Mouse (Mus musculus) testis, postnatal 10 days (tissue): ENCODE results near the gene Prnp.

Source experiments
- DNase-seq: peaks from one replicate; pipeline ENCODE4 v3.0.0; 2021; ENCODE audit warnings: low spot score

Prnp gene

DNA sequence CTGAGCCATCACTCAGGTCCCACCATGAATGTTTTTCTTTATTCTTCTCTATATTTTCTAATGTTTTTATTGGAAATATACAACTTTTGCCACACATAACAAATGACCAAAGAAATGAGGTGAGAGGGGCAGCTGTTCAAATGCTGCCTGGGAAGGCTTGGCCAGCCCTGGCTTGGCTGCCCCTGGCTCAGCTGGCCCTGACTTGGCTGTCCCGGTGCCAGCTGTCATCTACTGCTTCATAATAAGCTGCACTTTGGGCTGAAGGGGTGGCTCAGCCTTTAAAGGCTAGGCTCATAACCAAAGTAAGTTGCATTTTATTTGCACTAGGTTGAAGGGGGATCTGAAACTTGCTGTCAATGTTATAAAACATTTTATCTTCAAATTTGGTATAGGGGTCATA is 2.9 kb upstream of the Prnp start:
- DNase-seq: no peak

DNA sequence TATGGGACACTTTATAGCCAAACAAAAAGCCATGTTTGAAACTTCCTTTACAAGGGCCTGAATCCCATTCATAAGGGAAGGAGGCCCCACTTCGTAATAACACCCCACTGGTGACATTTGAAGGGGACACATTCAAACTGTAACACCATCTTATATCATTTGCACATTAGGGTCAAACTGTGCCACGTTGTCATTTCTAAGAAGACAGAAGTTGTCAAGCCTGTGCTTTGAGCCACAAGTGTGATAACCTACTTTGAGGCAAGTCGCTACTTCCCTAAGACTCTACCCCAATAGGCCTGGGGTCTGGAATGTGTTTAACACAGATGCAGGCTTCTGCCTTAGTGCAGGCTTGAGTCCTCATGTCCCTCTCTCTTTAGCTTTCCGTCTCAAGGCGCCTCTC is 2.4 kb upstream of the Prnp start:
- no peak for DNase-seq

DNA sequence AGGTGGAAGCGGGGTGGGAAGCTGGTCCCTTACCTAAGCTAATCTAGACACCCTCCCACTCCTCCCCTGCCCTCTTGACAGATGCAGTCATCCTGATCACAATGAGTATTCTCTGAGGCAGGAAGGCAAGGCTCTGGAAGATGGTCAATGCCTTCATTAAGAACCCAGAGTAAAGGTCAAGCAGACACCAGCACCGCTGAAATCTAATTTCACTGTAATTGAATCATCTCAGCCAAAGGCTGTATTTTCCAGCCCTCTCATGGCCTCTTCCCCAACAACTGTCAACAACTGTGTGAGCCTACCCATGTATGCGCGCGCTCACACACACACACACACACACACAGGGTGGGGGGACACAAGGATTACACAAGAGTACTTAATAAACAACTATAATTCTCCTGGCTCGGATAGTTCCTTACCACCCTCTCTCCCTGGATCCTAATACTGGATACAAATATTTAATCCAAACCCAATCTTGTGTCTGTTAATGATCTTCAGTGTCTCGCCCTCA is 1.3 kb upstream of the Prnp start:
- no peak for DNase-seq

DNA sequence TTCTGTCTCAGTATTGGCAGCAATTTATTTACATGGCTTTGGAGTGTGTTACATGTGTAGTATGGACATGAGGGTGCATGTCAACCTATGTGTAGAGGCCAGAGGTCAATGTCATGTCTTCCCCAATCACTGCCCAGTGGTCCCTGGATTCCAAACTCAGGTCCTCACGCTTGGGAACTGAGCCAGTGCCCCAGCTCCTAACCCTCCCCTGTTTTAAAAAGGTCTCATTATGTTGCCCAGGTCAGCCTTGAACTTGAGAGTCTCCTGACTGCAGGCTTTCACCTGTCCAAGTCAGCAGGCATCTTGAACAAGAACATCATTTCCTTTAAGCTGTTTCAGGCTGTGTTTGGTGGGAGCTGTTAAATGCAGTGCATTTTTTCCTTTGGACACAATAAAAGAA is 822 bp upstream of the Prnp start:
- no peak for DNase-seq

DNA sequence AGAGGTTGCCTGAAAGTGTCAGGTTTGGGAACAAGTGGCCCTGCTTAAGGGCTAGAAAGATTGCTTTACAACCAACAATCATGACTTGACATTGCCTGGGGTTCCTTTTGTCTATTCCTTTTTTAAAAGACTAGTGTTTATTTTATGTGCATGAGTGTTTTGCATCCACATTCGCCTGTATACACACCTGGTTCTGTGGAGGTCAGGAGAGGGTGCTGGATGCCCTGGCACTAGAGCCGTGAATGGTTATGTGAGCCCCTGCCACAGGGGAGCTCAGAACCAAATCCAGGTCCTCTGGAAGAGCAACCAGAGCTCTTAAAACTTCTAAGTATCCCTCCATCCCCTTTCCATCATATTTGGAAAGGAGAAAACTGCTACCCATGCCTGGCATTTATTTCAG is 1.1 kb downstream of the Prnp start:
- DNase-seq: no peak

DNA sequence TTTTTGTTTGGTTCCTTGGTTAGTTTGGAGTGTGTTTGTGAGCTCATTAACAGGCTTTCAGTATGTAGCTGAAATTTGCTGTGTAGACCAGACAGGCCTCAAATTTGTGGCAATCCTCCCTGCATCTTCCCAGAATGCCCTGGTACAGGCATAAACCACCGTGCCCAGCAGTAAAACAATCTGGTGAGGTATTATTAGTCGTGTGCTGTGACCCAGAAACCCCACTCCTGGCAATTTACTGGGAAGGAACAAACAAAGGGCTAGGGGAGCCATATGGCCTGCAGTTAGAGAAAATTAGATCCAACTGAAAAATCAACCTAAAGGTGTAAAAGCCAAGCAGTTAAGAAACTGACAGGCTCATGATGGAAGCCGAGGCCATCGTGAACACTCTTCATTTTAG is 1.6 kb downstream of the Prnp start:
- no peak for DNase-seq

DNA sequence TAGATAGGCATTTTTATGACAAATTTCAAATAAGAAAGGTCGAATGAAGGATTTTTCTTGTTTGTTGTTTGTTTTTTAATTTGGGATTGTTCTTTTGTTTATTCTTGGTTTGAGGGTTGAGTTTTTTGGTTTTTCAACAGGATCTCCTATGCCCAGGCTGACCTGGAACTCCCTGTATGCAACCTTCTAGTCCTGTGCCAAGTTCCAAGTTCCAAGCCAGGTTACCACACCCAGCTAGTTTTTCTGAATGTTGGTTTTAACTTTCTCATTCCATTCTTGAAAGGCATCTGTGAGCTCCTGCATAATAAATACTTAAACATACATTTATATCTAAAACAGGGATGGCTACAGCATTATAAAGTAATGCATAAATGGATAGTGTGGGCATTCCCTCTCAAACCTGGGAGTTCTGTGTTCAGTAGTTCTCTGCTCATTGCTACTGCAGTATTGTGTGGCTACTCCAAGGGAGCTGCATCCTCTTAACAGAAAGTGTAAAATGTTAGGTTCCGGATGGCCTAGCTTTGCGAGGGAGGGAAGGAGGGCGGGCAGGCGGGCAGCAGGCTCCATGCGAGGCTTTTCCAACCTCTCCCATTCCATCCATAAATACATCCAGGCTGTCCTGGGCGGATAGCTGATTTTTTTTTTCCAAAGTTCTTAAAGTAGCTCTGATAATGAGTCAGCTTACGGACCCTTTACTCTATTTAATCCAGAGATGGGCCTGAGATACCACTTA is 3.0 kb downstream of the Prnp start:
- DNase-seq: peak; percentile 12

DNA sequence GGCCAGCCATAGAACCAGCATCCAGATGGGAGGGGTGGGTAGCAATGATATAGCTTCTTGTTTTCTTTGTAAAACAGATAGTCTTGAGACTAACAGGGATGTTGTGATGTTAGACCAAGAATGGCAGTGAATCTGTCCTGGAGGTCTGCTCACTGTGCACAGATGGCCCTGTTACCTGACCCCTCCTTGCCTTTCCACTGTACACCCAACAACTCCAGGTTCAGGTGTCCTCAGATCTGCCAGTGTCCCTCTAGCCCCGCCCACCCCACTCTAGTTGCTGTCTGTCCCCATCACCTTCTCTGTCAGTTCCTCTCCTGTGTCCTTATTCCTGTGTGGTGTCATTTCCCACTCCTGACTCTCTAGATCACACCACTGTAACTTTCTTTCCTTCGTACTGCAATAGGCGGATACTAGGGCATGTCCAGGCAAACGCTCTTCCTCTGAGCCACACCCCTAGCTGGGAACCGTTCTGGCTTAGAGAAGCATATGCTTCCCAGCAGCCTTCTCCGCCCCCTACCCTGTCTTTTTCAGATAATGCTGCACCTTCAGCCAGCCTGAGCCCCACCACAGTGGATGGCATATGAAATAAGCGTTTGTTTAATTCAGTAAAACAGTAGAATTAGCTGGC is 22.7 kb downstream of the Prnp start:
- DNase-seq: no peak

DNA sequence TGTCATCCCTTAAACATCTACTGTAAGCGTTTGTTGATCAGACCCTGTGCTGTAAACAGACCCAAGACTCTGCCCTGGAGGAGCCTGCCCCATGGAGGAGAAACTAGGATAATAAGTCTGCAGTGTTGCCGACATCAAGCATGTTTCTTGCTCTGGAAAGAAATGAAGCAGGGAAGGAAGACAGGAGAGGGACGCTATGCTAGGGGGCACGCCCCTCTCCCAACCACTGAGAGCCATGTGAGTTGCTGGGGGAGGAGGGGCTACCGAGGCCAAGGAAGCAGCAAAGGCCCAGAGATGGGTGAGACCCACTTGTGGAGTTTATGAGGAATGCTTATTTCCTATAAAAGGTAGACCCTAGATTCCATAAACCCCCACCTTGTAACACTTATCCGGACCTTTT is 23.3 kb downstream of the Prnp start:
- no peak for DNase-seq

DNA sequence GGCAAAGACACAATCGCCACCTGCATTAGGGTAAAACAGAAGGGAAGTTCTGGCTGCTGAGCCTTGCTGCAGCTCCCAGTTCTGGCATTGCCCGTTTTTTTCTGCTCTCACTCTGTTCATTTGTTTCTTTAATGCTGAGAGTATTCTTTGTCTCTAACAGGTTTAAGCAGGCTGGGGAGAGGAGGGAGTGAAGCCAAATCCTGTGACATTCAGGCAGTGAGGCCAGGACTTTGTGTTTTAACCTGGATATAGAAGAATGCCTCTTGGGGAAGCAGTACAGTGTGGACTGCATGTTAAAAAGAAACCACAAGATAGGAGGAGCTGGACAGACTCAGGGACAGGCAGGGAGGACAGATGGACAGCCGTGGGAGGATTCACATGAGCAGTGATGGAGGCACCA is 23.9 kb downstream of the Prnp start:
- DNase-seq: no peak

DNA sequence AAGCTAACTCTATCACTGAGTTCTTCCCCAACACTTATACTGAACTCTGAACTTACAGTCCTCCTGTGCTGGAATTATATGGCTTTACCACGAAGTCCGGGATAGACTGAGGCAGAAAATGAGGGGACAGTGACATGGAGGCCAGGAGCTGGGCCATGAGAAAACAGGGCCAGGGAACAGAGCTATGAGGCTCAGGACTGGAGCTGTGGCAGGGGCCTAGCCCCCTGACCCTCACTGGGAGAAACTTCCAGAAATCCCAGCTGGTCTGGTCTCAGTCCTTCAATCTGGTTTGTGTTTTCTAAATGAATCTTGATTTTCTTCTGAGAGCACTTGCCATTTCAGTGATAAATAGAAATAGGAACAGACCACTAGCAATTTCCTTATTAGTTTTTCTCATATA is 24.5 kb downstream of the Prnp start:
- no peak for DNase-seq

DNA sequence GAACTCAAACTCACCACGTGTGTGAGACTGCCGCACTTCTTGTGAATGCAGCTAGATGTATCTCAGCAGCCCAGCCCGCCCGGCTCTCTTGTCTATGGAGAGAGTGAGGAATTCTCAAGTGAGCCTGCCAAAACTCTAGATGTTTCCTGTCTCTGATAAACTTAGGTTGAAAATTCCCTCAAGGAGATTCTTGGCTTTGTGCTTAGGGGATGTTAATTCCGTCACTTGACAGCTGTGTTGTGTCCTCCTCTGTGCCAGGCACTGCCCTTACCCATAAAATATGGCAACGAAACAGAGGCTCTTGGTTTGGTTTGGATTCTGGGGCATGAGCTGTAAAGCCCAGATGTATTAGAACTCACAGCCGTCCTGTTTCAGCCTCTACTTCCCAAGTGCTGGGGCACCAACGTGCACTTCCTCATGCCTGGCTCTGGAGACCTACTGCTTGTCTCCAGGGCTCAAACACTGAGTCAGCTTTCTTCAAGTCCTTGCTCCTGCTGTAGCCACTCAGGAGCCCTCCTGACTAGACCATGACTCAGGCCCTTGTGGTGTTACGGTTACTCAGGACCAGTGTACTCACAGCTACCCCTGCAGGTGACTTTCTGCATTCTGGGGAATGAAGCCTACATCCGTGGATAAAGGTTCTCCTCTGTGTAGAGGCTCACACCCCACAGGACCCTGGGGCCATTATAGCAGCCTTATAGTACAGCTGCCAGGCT is 25.8 kb downstream of the Prnp start:
- no peak for DNase-seq

DNA sequence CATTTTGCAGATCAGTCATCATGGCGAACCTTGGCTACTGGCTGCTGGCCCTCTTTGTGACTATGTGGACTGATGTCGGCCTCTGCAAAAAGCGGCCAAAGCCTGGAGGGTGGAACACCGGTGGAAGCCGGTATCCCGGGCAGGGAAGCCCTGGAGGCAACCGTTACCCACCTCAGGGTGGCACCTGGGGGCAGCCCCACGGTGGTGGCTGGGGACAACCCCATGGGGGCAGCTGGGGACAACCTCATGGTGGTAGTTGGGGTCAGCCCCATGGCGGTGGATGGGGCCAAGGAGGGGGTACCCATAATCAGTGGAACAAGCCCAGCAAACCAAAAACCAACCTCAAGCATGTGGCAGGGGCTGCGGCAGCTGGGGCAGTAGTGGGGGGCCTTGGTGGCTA is 26.7 kb downstream of the Prnp start:
- DNase-seq: no peak

DNA sequence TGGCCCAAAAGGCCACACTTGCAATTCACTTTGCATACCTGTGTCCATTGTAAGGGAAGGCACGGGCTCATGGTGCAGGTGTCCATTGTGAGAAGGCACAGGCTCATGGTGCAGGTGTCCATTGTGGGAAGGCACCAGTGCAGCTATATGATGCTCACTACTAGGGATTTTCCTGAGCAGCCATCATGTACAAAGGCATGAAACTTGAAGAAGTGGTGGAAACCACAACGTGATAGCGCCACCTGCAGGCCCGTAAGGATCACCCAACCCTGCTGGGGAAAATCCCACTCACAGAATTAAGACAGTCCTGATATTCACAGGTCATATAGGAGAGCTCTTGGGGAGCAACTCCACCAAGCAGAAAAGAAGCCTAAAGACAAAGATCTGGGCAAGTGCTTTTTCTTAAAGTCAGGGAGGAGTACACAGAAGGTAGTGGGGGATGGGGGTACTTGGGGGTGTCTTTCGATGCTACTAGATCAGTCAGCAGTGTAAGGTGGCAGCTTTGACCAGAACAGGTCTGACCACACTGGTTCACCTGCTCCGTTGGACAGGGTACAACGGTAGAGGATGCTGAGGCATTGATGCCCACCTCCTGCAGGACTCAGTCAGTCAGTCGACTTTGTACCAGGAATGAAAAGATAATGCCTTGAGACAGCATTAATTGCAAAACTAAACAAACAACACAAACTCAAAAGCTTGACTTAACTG is 29.8 kb downstream of the Prnp start:
- DNase-seq: peak; percentile 73

DNA sequence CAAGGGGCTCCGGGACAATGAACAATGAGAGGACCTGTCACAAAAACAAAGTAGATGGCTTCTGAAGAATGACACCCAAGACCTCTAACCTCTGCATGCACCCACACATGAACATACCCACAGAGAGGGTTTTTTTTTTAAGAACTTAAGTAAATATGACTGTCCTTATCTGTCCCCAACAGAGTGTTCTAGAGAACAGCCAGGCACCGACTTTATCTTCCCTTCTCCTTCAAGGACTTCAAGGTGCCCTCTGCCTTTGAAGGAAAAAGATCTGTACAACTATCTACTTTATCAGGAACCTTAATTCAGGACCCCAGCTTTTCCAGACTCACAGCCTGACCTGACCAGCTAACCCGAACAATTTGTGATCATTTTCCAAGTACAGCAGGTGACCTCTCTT is 30.8 kb downstream of the Prnp start:
- no peak for DNase-seq

DNA sequence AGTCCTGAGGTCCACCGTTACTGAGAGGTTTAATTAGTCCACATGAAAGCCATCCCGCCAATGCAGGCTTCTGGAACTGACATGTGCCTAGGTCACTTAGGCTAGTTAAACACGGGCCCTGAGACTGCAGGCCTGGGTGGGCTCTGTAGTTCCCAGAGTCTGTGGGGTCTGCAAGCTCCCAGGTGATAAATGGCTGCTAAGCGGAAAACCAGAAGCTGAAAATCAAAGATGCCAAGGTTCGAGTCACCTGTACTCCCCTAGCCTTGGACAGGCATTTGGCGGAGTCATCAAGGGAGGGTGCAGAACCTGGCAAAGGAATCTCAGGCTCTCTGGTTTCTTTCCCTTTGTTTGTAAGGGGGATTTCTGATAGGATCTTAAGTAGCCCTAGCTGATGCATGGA is 31.8 kb downstream of the Prnp start:
- DNase-seq: peak; percentile 25

DNA sequence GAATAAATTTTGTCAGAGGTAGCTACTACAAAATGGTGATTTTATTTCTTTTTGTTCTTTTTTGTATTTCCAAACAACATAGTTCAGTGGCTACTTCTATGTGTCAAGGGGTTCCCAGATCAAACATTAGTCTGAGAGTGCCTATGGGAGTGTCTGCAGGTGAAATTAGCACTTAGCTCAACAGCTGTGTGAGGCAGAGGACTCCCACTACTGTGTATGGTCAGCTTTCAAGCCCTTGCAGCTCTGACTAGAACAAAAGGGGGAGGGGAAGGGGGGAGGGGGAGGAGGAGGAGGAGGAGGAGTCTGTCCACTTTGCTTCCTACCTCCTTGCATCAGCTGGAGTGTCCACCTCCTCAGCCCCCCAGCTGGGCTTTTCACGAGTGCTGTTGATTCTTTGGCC is 34.6 kb downstream of the Prnp start:
- DNase-seq: peak; percentile 13

DNA sequence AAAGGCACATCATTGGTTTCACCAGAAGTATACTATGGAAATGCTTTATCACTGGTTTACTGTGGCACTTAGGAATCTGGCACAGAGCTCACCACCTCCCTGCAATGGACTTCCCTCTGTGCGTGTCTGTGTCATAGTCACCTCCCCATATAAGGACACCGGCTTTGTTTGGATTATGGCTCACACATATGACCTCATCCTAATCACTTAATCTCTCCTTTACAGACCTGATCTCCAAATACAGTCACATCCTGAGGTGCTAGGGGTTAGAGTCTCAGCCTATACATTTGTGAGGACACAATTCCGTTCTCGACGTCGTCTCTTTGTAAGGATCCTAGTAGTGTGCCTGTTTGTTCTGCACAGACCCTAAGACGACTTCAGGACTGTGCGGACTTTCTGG is 35.5 kb downstream of the Prnp start:
- no peak for DNase-seq

DNA sequence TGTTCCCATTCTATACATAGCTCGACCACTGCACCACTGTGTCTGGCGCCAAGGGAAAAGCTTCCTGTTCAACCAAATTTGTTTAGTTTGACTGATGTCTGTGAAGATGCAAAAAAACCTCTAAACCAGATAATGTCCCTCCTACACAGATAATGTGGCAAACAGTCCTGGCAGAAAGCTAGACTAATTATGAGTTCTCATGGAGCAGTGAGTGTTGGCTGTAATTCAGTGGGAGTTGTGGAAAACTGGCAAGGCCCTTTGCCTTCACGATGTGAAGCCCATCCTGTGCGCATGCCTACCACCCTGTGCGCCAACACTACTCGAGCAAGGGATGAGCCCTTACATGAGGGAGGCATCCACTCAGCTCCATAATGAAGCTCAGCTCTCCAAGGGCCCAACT is 36.0 kb downstream of the Prnp start:
- peak; percentile 20 for DNase-seq

DNA sequence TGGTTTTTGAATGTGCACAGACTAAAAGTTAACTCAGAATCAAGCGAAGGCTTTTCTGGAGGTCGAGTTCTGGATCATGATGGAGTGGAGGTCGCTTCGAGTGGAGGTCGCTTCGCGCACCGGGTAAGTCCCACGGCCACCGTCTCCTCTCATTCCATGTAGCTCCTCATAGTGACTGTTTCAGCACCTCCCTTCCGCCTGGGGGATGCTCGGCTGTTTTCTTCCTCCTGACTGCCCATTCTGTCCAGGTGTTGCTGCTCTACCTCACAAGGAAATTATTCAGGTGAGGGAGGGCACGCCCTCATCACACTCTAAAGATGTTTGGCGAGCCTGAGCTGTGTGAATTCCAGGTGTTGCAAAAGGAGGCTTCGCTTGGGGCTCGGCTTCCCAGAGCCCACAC is 36.6 kb downstream of the Prnp start:
- peak; percentile 36 for DNase-seq

DNA sequence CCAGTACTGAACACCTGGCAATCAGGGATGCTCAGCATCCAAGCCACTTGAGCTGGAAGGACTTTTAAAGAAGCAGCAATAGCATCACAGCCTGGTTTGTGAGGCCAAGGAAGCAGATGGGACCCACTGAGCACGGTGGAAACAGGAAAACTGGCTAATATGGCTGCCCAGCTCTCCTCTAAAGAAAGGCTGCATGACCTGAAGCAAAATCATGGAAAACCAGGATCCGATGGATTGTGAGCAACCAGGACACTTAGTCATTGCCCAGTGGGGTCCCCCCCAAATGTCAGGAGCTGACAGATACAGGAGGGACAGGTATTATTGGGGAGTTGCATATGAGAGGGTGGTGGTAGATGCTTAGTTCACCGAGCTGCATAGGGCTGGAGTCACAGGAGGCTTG is 38.4 kb downstream of the Prnp start:
- peak; percentile 16 for DNase-seq

DNA sequence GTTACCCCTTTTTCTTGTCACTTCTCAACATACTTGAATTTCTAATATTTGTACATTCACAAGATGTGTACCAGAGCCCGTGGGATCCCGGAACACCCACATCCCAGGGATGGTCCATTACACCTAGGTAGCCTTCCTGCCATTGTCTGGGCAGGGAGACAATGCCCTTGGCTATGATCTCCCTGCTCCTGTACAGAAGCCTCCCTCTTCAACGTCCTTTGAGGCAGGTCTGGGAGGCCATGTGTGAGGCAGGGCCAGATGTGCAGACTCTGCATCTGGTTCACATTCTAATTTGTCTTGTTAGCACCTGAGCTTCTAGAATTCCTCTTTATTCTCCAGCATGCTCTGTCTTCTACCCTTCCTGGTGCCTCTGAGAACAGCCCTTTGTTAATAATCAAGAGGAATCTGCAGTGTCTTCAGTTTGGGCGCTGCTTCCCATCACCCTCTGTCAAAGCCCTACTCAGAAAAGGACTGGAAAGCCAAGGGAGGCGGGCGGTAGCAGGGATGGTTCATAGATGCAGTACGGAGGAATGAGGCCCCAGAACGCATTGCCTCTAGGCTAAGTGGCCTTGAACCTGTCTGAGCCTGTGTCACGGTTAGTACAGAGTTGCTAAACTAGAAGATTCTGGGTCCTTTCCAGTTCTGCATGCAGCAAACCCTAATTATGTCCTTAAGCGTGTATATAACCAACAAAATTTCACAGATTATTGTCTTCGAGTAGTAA is 39.4 kb downstream of the Prnp start:
- DNase-seq: peak; percentile 34
